Mouse (Mus musculus) liver, embryonic 14.5 days (tissue): ENCODE measurements around the gene Olfr629.

Source experiments
- CTCF ChIP-seq: IDR thresholded peaks from 2 replicates; pipeline ENCODE4 v1.5.1; 2016; ENCODE audit warnings: antibody characterized with exemption, low read depth, control low read depth
- EP300 ChIP-seq: IDR thresholded peaks from 2 replicates; pipeline ENCODE4 v1.6.1; 2016; ENCODE audit warnings: antibody characterized with exemption, low read depth

- TF ChIP-seq CTCF = peak; percentile 55; the same call in 1 of the 2 replicates
- peak; percentile 76 for TF ChIP-seq EP300
These were observed 48.1 kb upstream of the Olfr629 start for GRCm38 (mm10) chr7:103792669-103793388.
